Mouse (Mus musculus) forebrain, embryonic 12.5 days (tissue): Measurements from ENCODE around the gene Crebrf. TPM values are rescaled to one million over a fixed set of nuclear protein-coding genes. Genes with fewer than 3 reads are reported as not detected.

Experiments
- ATAC-seq: fragments of 200-750 bp; cut with Nextera tagmentation; 2 replicates; pipeline ENCODE4 v1.8.0; 2017; ENCODE audit warnings: moderate TSS enrichment; ENCODE audit not compliant: low FRiP score
- H3K27ac ChIP-seq: fragments of 300-500 bp; sonication (generic); 2 replicates; pipeline ENCODE4 v1.5.1; 2016; ENCODE audit warnings: mild to moderate bottlenecking
- H3K27me3 ChIP-seq: fragments of 300-500 bp; sonication (generic); 2 replicates; pipeline ENCODE4 v1.6.1; 2016; ENCODE audit warnings: mild to moderate bottlenecking
- H3K36me3 ChIP-seq: fragments of 300-500 bp; sonication (generic); replicated peaks from 2 replicates; pipeline ENCODE4 v1.6.1; 2016; ENCODE audit warnings: mild to moderate bottlenecking
- H3K4me1 ChIP-seq: fragments of 300-500 bp; sonication (generic); 2 replicates; pipeline ENCODE4 v1.6.1; 2016
- H3K4me2 ChIP-seq: fragments of 300-500 bp; sonication (generic); 2 replicates; pipeline ENCODE4 v1.6.1; 2016; ENCODE audit warnings: mild to moderate bottlenecking, moderate library complexity
- H3K4me3 ChIP-seq: fragments of 300-500 bp; sonication (generic); replicated peaks from 2 replicates; pipeline ENCODE4 v1.5.1; 2016; ENCODE audit warnings: mild to moderate bottlenecking
- H3K9ac ChIP-seq: fragments of 300-500 bp; sonication (generic); 2 replicates; pipeline ENCODE4 v1.6.1; 2016; ENCODE audit warnings: mild to moderate bottlenecking
- H3K9me3 ChIP-seq: fragments of 300-500 bp; sonication (generic); 2 replicates; pipeline ENCODE4 v1.6.1; 2016
- WGBS: fragments of 180-500 bp; shearing (Covaris S2); methylation state at CpG from one replicate; pipeline ENCODE4 v1.1.7; 2016; 5-methylcytosine and 5-hydroxymethylcytosine counted together
- polyA plus RNA-seq: library from polyadenylated mRNA; unstranded; fragments of >200 nt; fragmentation: Nextera tagmentation; extraction: Ambion mirVana; gene quantifications from 2 replicates; pipeline ENCODE4 v1.2.1, GENCODE M21; 2016

Crebrf gene
- polyA plus RNA-seq, 1 experiment from 2014 or later, result 7.6 TPM

DNA sequence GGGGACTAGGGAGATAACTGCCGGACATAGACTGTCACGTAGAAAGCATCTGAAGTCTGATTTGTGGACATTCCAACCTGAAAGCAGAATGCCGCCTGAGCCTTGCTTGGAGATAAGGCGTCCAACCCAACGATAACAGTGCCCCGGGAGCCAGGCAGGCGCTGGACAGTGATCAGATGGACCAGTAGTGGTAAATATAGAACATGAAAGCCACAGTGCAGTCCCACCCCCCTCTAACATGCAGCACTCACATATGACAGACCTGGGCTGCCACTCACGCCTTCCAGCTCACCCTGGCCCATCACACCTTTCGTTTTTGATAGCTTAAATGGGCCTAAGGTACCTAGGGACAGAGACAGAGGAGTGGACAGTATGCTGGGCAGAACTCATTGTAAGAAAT lies 98.0 kb downstream of the Crebrf start:
- Histone ChIP-seq H3K27me3 (no peaks in the 10 kb centered on the region; the same call in 1 of the 2 replicates), H3K4me3 (no peak overlapping the region), H3K27ac (no peak overlapping the region), H3K4me1 (no peaks in the 10 kb centered on the region), H3K36me3 (no peaks in the 10 kb centered on the region), H3K9me3 (no peaks in the 10 kb centered on the region), H3K4me2 (no peak overlapping the region), H3K9ac (no peak overlapping the region)
- no peak for ATAC-seq
- WGBS, result 82% methylated on average over 9 of the region's 9 CpGs

GRCm38 (mm10) chr17:26816810-26817209 lies 101.4 kb downstream of the Crebrf start:
- no peak overlapping the region for H3K27ac ChIP-seq

DNA sequence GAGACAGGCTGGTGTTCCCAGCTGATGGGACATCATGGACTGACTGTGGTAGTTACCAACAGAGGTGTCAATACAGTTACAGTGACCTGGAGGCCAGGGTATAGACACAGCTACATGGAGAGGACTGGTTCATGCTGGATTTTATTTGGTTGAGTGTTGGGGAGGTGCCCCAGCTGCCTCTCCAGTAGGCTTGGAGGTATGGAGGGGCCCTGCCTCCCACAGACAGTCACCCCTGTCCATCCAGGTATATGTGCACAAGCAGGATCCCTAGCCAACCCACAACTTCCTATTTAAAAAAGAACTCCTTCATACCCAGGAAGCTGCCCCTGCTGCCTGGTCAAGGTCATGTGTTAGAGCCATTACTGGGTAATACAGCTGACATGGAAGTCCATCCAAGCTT lies 102.3 kb downstream of the Crebrf start:
- Histone ChIP-seq H3K9me3 (no peaks in the 10 kb centered on the region), H3K4me1 (no peaks in the 10 kb centered on the region), H3K4me2 (no peak overlapping the region), H3K27me3 (no peaks in the 10 kb centered on the region; the same call in 1 of the 2 replicates), H3K4me3 (no peak overlapping the region), H3K9ac (no peak overlapping the region), H3K27ac (no peak overlapping the region), H3K36me3 (no peaks in the 10 kb centered on the region)
- ATAC-seq, result no peak

More at GRCm38 (mm10) chr17:26816810-26817209, 101.4 kb downstream of the Crebrf start:
- H3K4me3 ChIP-seq, result no peak overlapping the region
- no peaks in the 10 kb centered on the region for H3K36me3 ChIP-seq
- H3K9ac ChIP-seq, result no peak overlapping the region
- H3K9me3 ChIP-seq, result no peaks in the 10 kb centered on the region
- WGBS, result 82% methylated on average over 6 of the region's 6 CpGs
- no peak for ATAC-seq
- H3K27me3 ChIP-seq, result no peaks in the 10 kb centered on the region; the same call in 1 of the 2 replicates
- H3K4me1 ChIP-seq, result no peaks in the 10 kb centered on the region
- H3K4me2 ChIP-seq, result no peak overlapping the region

DNA sequence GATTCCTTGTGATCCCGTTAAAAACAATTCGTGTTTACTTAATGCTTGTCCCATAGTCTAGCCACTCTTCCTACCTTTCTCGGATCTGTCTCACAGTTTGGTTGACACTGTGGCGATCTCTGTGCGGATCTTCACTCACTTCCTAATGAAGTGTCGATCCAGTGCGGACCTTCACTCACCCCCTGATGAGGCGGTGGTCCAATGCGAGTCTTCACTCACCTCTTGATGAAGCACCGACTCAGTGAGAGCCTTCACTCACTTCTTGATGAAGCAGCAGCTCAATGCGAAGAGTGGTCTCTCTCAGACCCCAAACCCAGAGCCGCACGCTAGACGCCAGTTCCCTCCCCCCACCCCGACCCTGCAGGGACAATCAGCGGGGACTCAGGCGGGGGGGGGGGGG lies 110.7 kb downstream of the Crebrf start:
- H3K27me3 ChIP-seq, result peaks cover 13% of the 10 kb centered on the region; the same call in 1 of the 2 replicates
- H3K4me3 ChIP-seq, result no peak overlapping the region
- H3K4me1 ChIP-seq, result no peaks in the 10 kb centered on the region
- no peak overlapping the region for H3K9ac ChIP-seq
- H3K27ac ChIP-seq, result no peak overlapping the region
- no peaks in the 10 kb centered on the region for H3K9me3 ChIP-seq
- no peak for ATAC-seq
- no peak overlapping the region for H3K4me2 ChIP-seq
- WGBS, result 74% methylated on average over 15 of the region's 17 CpGs
- no peaks in the 10 kb centered on the region for H3K36me3 ChIP-seq

Other genes starting within 250 kb of the Crebrf start
- 99.9 and 105 TPM in 2 replicates for gene Ergic1, start 154.2 kb upstream of the Crebrf start, polyA plus RNA-seq
- 39.8 and 47.2 TPM in 2 replicates for gene Dusp1, start 153.5 kb upstream of the Crebrf start, polyA plus RNA-seq
- 94.5 and 104 TPM in 2 replicates for gene Atp6v0e, start 52.4 kb upstream of the Crebrf start, polyA plus RNA-seq
- gene Bnip1, start 65.4 kb downstream of the Crebrf start, polyA plus RNA-seq, result 42.3 and 47.6 TPM in 2 replicates
- gene Nkx2-5, start 129.4 kb downstream of the Crebrf start, polyA plus RNA-seq, result not detected in 2 replicates
- 9.7 and 9.8 TPM in 2 replicates for gene Kifc5b, start 201.4 kb downstream of the Crebrf start, polyA plus RNA-seq
- gene Phf1, start 217.4 kb downstream of the Crebrf start, polyA plus RNA-seq, result 8.6 and 8.8 TPM in 2 replicates
- gene Cuta, start 223.9 kb downstream of the Crebrf start, polyA plus RNA-seq, result 155 and 161 TPM in 2 replicates
- 3.9 and 4.8 TPM in 2 replicates for gene Syngap1, start 225.6 kb downstream of the Crebrf start, polyA plus RNA-seq